Mouse (Mus musculus): Measurements from ENCODE around the gene Tmem136. TPM values are rescaled to one million over a fixed set of nuclear protein-coding genes. Genes with fewer than 3 reads are reported as not detected.

The Tmem136 gene
- total RNA-seq, 2 experiments from 2014 or later = 17.2 to 18.4 TPM

DNA sequence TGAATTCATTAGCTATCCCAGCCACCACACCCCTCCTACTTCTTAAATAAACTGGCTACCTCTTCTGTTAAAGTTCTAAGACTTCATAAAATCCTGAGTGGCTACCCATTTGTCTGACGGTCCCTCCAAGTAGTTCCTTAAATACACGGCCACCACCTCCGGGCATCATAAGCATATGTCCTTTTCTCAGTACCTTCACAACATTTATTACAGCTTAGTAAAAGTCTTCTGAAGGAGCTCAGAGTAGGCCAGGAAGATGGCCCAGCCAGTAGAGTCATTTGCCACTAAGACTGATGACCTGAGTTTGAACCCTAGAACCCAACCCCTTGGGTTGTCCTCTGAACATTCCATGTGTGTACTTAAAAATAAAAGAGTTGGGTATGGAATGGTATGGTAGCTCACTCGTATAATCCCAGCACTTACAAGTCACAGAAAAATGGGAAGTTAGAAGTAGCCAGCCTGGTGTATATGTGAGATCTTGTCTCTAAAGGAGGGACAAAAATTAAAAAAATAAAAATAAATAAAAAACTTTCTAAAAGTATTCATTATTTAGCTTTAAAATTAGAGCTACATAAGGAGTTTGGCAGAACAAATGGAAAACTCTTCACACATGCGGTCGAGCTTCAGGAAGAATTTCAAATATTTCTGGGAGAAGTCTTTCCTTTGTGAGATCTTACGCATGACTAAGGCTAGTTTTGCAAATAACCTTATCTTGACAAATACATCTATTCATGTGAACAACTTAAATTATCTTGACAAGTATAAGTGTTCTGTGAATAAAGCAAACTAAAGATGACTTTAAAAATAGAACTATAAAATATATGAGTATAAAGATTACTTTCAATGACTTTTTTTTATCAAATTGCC is 31.6 kb downstream of the Tmem136 start:
- intact Hi-C loops (cut with DNase I) = no loop called here
- no peak for DNase-seq

DNA sequence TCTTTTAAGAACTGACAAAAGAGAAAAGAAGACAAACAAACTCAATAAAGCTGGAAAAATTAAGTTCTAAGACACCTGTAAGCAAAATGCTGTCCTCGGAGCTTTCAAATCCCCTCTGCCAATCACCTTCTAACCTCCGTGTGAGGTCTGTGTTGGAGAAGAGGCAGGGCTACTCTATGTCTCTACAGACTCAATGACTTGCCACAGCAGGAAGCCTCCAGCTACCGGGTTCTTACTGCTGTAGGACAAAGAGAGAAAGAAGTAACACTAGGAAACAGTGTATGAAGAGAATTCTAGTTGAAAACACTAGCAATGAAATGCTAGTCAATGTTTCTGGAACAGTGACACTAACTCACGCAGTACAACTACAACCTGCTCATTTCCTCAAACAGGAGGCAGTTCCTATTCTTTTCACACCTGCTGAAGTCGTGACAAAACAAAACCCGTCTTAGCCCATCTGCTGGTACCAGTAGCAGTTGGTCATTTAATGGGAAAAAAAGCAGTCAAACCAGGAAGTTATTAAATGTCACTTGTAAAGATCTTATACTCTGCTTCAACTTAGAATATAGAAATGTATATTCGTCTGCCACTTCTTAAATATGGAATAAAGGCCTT is 32.8 kb downstream of the Tmem136 start:
- intact Hi-C loops (cut with DNase I) = no loop called here

DNA sequence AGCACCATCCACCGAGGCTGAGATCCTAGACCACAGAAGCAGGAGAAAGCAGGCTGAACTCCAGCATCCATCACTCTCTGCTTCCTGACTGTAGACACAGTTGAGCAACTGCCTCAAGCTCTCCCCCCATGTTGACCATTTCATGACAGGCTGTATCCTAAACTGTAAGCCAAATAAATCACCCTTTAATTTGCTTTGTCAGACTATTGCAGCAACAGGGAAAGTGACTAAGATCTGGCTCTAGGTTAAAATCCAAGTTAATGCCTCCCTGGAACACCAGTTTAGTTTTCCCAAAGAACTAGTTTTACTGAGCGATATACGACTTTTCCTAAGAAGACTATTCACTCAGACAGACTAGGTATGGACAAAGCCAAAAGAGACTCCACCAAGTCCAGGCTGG is 37.7 kb downstream of the Tmem136 start:
- intact Hi-C loops (cut with DNase I) = no loop called here
- no peak for DNase-seq

More for the DNA sequence above, 32.8 kb downstream of the Tmem136 start:
- DNase-seq = no peak

DNA sequence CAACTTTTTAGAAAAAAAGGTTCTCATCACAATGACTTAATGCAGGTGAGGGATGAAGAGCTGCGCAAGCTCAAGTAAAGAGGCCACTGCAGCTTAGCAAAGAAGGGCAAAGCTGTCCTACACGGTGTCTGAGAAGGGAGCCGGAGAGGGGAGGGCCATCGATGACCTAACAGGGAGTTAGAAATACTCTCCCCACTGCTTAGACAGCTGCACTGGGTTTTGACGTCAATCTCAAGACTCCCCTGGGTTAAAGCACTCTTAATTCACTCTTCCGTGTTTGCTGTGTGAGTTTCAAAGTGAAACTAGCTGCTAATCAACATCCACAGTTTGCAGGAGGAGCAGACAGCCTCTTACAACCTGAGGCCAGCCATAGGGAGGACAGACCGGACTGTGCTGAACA is 40.2 kb downstream of the Tmem136 start:
- intact Hi-C loops (cut with DNase I) = no loop called here
- DNase-seq = no peak

DNA sequence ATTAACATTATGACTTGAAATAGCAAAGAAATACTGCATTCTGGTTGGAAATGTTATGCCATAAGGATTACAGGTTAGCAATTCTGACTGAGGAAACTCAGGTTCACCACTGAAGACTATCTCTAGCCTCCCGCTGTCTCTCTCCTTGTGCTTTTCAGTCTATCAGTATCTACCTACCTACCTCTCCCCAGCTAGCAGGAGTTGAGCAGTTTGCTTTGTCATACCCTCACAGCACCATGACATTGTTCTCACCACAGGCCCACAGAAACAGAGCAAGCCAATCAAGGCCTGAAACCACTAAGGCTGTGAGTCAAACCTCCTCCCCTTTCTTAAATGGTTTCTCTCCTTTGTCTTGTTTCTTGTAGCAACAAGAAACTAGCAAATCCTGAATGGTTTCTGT is 41.8 kb downstream of the Tmem136 start:
- intact Hi-C loops (cut with DNase I) = loop anchor here (5.0 kb wide), 1 partner anchor 33 kb away; the partner anchor contains the start of gene Arhgef12
- no peak for DNase-seq

DNA sequence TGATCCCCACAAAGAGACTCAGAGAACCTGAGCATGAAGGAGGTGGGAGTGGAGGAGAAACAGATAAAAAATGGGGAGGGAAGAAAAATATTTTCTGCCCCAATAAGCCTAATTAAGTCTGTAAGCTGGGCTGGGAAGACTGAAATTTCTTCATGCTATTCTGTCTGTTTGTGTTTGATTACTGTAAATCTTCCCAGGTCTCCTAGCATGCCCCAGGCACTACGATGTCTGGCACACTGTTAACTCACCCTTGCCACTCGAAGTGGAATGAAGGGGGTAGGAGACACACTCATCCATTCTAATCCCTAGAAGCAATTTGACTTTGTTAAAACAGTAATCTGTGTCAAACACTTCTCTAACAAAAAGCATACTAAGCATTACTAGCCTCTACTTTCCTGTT is 44.6 kb downstream of the Tmem136 start:
- no peak for DNase-seq
- intact Hi-C loops (cut with DNase I) = loop anchor here (5.0 kb wide), 1 partner anchor 36 kb away; the partner anchor contains the start of gene Arhgef12

DNA sequence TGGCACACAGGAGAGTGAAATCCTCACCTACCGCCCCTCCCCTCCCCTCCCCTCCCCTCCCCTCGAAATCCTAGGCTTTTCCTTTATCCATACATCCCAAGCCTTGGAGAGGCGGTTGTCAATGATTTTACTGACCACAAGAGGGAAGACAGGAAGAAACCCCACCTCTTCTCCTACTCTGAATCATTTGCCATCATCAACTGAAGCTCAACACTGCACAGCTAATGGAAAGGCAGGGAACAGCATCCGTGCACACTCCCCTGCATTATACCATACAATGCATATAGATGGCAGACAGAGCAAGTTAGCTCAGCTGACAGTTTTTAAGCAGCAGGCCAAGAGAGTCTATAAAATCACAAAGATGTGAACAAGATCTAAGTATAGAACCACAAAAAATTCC is 45.2 kb downstream of the Tmem136 start:
- peak; percentile 2 for DNase-seq
- intact Hi-C loops (cut with DNase I) = loop anchor here (5.0 kb wide), 1 partner anchor 36 kb away; the partner anchor contains the start of gene Arhgef12

DNA sequence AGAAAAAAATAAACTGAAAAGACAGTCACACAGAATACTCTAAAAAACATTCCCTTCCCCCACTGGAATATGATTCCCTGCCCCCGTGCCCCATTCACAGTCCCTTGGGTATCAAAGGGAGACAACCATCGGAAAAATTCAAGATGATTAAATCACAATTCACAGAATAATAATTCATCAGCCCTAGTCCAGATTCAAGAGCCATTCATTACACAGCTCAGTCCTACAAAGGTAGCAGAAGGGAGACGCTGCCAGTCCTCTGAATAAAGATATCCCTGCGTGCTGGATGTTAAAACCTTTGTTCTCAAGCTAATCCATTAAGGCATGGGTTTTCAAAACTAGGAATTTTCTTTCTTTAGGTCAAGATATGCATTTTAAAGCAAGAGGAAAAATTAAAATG is 45.8 kb downstream of the Tmem136 start:
- intact Hi-C loops (cut with DNase I) = loop anchor here (5.0 kb wide), 1 partner anchor 37 kb away; the partner anchor contains the start of gene Arhgef12
- no peak for DNase-seq

DNA sequence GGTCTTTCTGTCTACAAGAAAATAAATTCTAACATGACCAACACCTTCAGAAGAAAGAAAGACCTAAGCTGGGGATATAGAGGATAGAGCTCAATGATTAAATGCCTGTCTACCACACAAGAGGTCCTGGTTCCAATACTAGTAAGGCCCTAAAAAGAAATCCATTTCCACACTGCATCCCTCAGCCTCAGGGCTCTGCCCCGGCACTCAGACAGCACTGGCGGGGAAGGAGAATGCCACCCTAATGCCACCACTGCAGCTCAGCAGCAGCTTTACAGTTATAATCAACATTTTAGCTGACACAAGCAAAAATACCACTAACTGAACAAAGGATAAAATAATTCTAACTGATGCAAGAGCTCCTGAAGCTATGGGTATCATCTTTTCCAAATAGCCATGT is 46.2 kb downstream of the Tmem136 start:
- intact Hi-C loops (cut with DNase I) = loop anchor here (5.0 kb wide), 1 partner anchor 37 kb away; the partner anchor contains the start of gene Arhgef12
- DNase-seq = no peak

DNA sequence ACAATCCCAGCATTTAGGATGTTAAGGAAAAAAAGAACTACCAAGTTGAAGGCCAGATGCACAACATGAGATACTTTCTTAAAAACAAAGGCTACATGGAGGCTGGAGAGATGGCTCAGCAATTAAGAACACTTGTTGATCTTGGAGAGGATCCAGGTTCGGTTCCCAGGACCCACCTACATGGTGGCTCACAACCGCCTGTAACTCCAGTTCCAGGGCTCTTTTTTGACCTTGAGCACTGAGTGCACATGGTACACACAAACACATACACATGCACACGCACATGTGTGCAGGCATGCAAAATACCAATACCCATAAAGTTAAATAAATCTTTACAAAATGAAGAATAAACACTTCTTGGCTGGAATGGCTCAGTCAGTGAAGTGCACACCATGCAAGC is 48.5 kb downstream of the Tmem136 start:
- intact Hi-C loops (cut with DNase I) = no loop called here
- no peak for DNase-seq

DNA sequence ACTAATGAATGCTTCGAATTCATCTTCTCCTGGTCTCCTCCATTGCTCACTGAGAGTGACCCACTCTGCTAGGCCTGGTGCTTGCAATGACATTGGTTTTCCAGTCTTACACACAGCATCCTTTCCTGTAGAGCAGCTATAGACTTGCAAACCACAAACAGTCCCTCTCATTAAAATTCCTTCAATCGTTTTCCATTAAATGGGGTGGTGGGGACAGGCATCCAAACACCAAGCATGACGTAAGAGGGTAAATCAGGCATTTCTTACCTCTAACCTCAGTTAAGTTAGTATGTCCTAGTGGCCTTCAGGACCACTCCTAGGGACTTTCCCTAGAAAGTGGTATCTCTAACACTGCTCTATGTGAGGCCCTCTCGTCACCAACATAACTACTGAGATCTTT is 51.1 kb downstream of the Tmem136 start:
- no peak for DNase-seq
- intact Hi-C loops (cut with DNase I) = no loop called here

DNA sequence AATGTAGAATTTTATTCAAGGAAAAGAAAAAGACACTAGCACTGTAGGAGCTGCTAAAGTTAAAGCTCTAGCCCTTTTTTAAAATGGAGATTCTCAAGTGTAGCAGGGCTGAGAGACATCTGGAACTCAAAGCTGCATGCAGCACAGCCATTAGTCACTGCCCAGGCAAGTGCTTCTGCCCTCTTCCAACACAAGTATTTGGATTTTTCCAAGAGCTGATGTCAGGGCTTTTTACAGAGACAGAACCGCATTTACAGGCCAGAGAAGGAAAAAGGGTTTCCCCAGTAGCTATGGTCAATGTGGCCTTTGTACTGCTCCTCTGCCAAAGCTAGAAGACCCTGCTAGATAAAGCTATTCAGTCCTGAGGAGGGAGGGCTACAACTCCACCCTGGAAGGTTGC is 54.8 kb downstream of the Tmem136 start:
- intact Hi-C loops (cut with DNase I) = no loop called here
- DNase-seq = no peak

Other genes starting within 250 kb of the Tmem136 start
- 10 to 100 TPM; 13.4 to 16.8 TPM for gene Grik4, start 172.1 kb downstream of the Tmem136 start, total RNA-seq (2021)
- gene Arhgef12, start 9.3 kb downstream of the Tmem136 start, total RNA-seq (2021) = 100 to 1,000 TPM; 185 to 199 TPM
- not detected for gene Pou2f3, start 93.8 kb upstream of the Tmem136 start, total RNA-seq (2021)
- 1 to 10 TPM; 3.6 to 4.1 TPM for gene Oaf, start 123.3 kb upstream of the Tmem136 start, total RNA-seq (2021)
- not detected for gene Trim29, start 194.3 kb upstream of the Tmem136 start, total RNA-seq (2021)

All from left cerebral cortex, postnatal 4 days (tissue).